Mouse (Mus musculus): Measurements from ENCODE around the gene Ttn. TPM values are rescaled to one million over a fixed set of nuclear protein-coding genes. Genes with fewer than 3 reads are reported as not detected.
"Not testable (repeated sequence)": the region's sequence is repeated elsewhere in the genome, so short reads cannot be mapped to it uniquely, and the experiment has no call there.

The Ttn gene
- total RNA-seq (2014; fragmentation: Nextera tagmentation) (0.02 TPM in 1 of 2 replicates, not detected in the other), total RNA-seq (2017) (under 0.01 and 0.09 TPM in 2 replicates)

DNA sequence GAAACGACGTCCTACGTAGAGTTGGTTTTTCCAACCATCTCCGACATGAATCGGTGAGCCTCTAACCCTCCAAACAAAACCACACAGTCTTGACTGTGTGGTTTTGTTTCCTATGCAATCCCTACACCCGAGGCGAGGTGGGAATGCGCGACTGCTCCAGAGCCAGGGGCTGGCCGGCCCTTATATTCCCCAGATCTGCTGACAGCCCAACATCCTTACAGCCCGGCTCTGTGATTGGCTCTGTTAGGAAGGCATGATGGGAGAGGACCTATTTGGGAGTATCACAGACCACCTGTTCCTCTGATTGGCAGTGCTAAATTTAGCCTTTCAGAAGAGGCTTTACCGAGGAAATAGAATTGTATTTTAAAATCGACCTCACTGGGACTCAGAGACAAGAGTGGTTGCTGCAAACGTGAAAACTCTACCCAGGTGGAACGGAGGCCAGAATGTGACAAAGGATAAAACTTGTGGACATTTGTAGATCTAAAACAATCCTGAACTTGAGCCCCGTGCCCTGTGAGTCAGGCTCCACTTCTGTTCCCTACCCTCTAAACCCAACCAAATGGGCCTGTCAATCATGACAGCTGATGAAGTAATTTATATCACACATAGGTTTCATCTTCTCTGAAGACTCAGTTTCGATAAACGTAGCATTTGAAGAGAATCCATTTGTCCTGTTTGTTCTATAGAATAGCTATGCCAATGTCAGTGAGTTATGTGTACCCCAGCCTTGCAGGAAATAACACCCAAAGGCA lies at the start of gene Ttn:
Gene Ttn (minus strand): TSS at position 157 of the 755 bp plus-strand sequence.
- no peak for ATAC-seq (replicated peaks; ENCODE audit: low FRiP score, low TSS enrichment, poor library complexity, severe bottlenecking)

GRCm38 (mm10) chr2:77020649-77021048 lies 38.3 kb upstream of the Ttn start:
- no peak for ATAC-seq (replicated peaks; ENCODE audit: low FRiP score, low TSS enrichment, poor library complexity, severe bottlenecking)

GRCm38 (mm10) chr2:77017735-77018134 lies 35.4 kb upstream of the Ttn start:
- ATAC-seq (replicated peaks; ENCODE audit: low FRiP score, low TSS enrichment, poor library complexity, severe bottlenecking), result no peak

- ATAC-seq (replicated peaks; ENCODE audit: low FRiP score, low TSS enrichment, poor library complexity, severe bottlenecking), result not testable (repeated sequence)
These were observed 31.1 kb upstream of the Ttn start for GRCm38 (mm10) chr2:77013449-77013848.

GRCm38 (mm10) chr2:77011981-77012380 lies 29.6 kb upstream of the Ttn start:
- ATAC-seq (replicated peaks; ENCODE audit: low FRiP score, low TSS enrichment, poor library complexity, severe bottlenecking), result no peak

- ATAC-seq (replicated peaks; ENCODE audit: low FRiP score, low TSS enrichment, poor library complexity, severe bottlenecking), result no peak
These were observed 24.7 kb upstream of the Ttn start for GRCm38 (mm10) chr2:77007015-77007414.

DNA sequence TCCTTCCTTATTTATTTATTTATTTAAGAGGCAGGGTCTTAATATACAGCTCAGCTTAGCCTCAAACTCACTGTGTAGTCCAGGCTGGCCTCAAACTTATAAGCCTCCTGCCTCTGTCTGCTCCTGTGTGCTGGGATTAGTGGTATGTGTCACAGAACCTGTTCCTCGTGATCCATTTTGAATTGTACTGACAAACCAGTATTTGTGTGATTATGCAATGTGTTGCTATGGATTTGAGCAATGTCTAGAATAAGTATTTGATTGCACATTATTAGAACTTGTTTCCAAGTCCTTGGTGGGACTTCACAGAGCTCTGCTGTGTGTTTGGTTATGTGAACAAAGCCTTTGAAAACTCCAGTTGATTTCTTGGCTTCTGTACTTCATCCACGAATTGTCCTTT lies 20.8 kb upstream of the Ttn start:
- ATAC-seq (replicated peaks; ENCODE audit: low FRiP score, low TSS enrichment, poor library complexity, severe bottlenecking), result no peak

DNA sequence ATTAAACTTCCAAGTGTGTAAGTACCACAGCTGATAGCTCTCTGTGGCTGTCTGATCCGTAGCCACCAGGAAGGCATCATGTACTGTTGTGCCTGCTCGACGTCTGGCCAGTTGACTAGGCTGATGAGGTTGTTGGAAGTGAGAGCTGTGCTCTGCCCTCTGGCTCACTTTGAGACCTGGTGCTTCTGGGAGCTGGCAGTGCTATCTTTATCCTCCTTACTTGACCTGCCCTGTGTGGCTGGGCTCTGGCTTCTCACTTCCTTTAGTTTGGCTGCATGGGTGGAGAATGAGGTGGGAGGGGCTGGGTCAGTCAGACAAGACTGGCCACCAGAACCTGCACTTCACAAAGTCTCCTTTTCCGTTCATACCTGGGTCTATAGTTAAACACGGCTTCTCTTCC lies 16.0 kb upstream of the Ttn start:
- ATAC-seq (replicated peaks; ENCODE audit: low FRiP score, low TSS enrichment, poor library complexity, severe bottlenecking), result no peak

- ATAC-seq (replicated peaks; ENCODE audit: low FRiP score, low TSS enrichment, poor library complexity, severe bottlenecking), result no peak
These were observed 10.3 kb upstream of the Ttn start for GRCm38 (mm10) chr2:76992493-76993201.

GRCm38 (mm10) chr2:76987317-76987716 lies 5.0 kb upstream of the Ttn start:
- no peak for ATAC-seq (replicated peaks; ENCODE audit: low FRiP score, low TSS enrichment, poor library complexity, severe bottlenecking)

DNA sequence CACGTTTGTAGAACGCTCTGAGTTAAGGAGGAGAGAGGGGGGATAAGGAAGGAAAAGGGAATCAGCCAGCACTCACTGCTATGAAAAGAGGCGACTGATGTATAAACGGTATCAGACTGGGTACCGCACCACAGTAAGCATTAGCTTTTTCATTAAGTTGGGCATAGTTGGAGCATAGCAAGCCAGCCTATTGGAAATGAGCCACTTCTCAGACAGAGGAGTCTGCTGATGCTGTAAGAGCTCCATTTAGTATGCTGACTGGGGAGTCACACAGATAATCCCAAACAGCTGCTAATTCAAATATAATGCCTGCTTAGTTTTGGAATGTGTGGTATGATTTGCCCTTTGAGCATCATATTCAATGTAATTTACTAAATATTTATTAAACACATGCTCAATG lies 2.0 kb upstream of the Ttn start:
- ATAC-seq (replicated peaks; ENCODE audit: low FRiP score, low TSS enrichment, poor library complexity, severe bottlenecking), result no peak

DNA sequence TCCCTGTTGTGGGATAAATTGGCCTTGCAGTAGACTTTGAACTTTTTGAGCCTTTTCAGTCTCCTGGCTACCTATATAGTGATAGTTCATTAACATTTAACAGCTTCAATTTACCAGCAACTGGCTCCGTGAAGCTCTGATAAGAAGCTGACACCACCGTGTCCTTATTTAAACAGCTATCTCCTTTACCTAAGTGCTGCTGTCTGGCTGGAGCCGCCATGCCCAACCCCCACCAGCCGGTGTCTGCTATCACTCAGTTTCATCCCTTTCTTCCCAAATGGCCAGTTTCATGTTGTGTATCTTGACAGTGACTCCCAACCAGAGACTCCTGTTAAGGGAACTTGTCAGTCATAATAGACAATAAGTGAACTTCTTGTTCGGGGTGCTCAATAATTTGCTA lies 1.3 kb upstream of the Ttn start:
- no peak for ATAC-seq (replicated peaks; ENCODE audit: low FRiP score, low TSS enrichment, poor library complexity, severe bottlenecking)

- ATAC-seq (replicated peaks; ENCODE audit: low FRiP score, low TSS enrichment, poor library complexity, severe bottlenecking), result no peak
These were observed 630 bp downstream of the Ttn start for GRCm38 (mm10) chr2:76981717-76982116.

- ATAC-seq (replicated peaks; ENCODE audit: low FRiP score, low TSS enrichment, poor library complexity, severe bottlenecking), result peak; percentile 89
These were observed 2.2 kb downstream of the Ttn start for GRCm38 (mm10) chr2:76980146-76980545.

DNA sequence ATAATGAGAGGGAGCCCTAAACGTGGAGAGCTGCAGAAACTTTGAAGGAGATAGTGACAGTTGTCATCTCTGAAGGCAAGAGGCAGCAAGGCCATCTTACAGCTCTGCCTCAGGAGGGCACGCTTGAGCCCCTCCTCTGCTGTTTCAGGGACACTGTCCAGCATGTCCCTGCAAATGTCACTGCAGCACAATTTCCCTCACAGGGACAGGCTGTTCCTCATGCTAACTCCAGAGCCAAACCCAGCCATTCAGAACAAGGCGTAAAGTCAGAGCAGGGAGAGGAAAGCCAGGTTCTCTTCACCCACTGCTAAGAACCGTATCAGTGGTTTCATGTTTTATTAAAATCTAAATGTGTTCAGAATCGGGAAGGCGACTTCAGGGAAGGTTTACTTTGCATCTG lies 4.7 kb downstream of the Ttn start:
- ATAC-seq (replicated peaks; ENCODE audit: low FRiP score, low TSS enrichment, poor library complexity, severe bottlenecking), result no peak

GRCm38 (mm10) chr2:76972051-76972450 lies 10.3 kb downstream of the Ttn start:
- no peak for ATAC-seq (replicated peaks; ENCODE audit: low FRiP score, low TSS enrichment, poor library complexity, severe bottlenecking)

DNA sequence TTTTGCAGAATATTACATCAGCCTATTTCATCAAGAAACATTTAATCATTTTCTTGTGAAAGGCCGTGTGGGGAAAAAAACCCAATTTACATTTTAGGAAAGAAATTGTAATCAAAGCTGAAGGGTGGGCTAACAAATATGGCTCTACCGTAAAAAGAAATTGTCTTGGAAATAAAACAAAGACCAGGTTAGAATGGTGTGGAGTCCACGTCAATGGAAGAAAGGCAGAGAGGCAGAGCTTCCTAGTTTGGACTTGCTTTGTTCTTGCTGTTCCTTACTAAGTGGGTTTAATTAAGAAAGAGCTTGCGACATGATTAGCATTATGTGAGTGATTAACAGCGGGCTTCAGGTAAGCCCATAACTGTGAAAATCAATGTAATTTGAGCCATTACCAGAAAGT lies 11.3 kb downstream of the Ttn start:
- no peak for ATAC-seq (replicated peaks; ENCODE audit: low FRiP score, low TSS enrichment, poor library complexity, severe bottlenecking)

GRCm38 (mm10) chr2:76970669-76971068 lies 11.7 kb downstream of the Ttn start:
- ATAC-seq (replicated peaks; ENCODE audit: low FRiP score, low TSS enrichment, poor library complexity, severe bottlenecking), result 0 out of 2 replicates have a peak, but pooled peaks have one; percentile 39

DNA sequence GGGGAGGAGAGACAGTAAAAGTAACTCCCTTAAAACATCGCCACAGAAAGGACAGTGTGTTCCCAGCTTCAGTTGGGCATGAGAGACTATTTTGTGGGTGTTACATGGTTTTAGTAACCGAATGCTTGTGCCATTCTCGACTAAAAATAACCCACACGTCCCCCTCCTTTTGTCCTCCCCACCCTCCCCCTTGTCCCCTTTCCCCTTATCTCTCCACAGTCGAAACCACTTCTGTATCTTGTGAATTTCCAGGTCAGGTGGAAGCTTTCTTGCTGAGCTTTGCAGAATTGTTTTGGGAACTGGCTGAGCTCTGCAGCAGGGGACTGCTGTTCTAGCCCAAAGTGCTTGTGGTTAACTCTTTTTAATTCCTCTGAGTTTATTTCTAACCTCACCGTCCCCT lies 12.1 kb downstream of the Ttn start:
- no peak for ATAC-seq (replicated peaks; ENCODE audit: low FRiP score, low TSS enrichment, poor library complexity, severe bottlenecking)

- ATAC-seq (replicated peaks; ENCODE audit: low FRiP score, low TSS enrichment, poor library complexity, severe bottlenecking), result no peak
These were observed 12.7 kb downstream of the Ttn start for GRCm38 (mm10) chr2:76969637-76970036.

- peak; percentile 90 for ATAC-seq (replicated peaks; ENCODE audit: low FRiP score, low TSS enrichment, poor library complexity, severe bottlenecking)
These were observed 13.4 kb downstream of the Ttn start for GRCm38 (mm10) chr2:76968919-76969318.
